Mouse (Mus musculus) neural tube, embryonic 11.5 days (tissue): Measurements from ENCODE around the gene Tprkb. TPM values are rescaled to one million over a fixed set of nuclear protein-coding genes. Genes with fewer than 3 reads are reported as not detected.
"Not testable (repeated sequence)": the region's sequence is repeated elsewhere in the genome, so short reads cannot be mapped to it uniquely, and the experiment has no call there.

Experiments used
- ATAC-seq: fragments of 200-750 bp; cut with Nextera tagmentation; 2 replicates; pipeline ENCODE4 v1.8.0; 2017; ENCODE audit warnings: moderate number of reproducible peaks, mild to moderate bottlenecking, moderate TSS enrichment, moderate library complexity; ENCODE audit not compliant: insufficient read depth, low FRiP score, low TSS enrichment
- DNase-seq: peaks from one replicate; pipeline ENCODE4 v3.0.0-alpha.2; 2015; ENCODE audit warnings: low spot score
- H3K27ac ChIP-seq: fragments of 300-500 bp; sonication (generic); 2 replicates; pipeline ENCODE4 v1.5.1; 2014; ENCODE audit warnings: low read depth, mild to moderate bottlenecking, low read length
- H3K27me3 ChIP-seq: fragments of 300-500 bp; sonication (generic); 2 replicates; pipeline ENCODE4 v1.6.1; 2014; ENCODE audit warnings: mild to moderate bottlenecking, low read length, mixed read lengths; ENCODE audit not compliant: control insufficient read depth, insufficient read depth
- H3K36me3 ChIP-seq: fragments of 300-500 bp; sonication (generic); 2 replicates; pipeline ENCODE4 v1.6.1; 2014; ENCODE audit warnings: mild to moderate bottlenecking, low read length, moderate library complexity, mixed read lengths; ENCODE audit not compliant: control insufficient read depth, insufficient read depth
- H3K4me1 ChIP-seq: fragments of 300-500 bp; sonication (generic); 2 replicates; pipeline ENCODE4 v1.6.1; 2014; ENCODE audit warnings: low read length, mixed read lengths; ENCODE audit not compliant: control insufficient read depth, insufficient read depth
- H3K4me2 ChIP-seq: fragments of 300-500 bp; sonication (generic); 2 replicates; pipeline ENCODE4 v1.6.1; 2014; ENCODE audit warnings: low read depth, mild to moderate bottlenecking, moderate library complexity
- H3K4me3 ChIP-seq: fragments of 300-500 bp; sonication (generic); 2 replicates; pipeline ENCODE4 v1.5.1; 2014; ENCODE audit warnings: low read depth, low read length
- H3K9ac ChIP-seq: fragments of 300-500 bp; sonication (generic); 2 replicates; pipeline ENCODE4 v1.6.1; 2014; ENCODE audit warnings: mild to moderate bottlenecking, low read length
- H3K9me3 ChIP-seq: fragments of 300-500 bp; sonication (generic); 2 replicates; pipeline ENCODE4 v1.6.1; 2016; ENCODE audit warnings: low read length; ENCODE audit not compliant: control insufficient read depth
- WGBS: fragments of 180-500 bp; shearing (Covaris S2); extraction: QIAGEN DNeasy Blood & Tissue Kit; methylation state at CpG from one replicate; pipeline ENCODE4 v1.1.7; 2014; 5-methylcytosine and 5-hydroxymethylcytosine counted together
- polyA plus RNA-seq: library from polyadenylated mRNA; unstranded; fragments of >200 nt; fragmentation: Nextera tagmentation; extraction: Ambion mirVana; gene quantifications from 2 replicates; pipeline ENCODE4 v1.2.1, GENCODE M21; 2014

Tprkb gene
- polyA plus RNA-seq, 1 experiment from 2014 or later, result 27.5 TPM

- not testable (repeated sequence) for H3K4me2 ChIP-seq, ATAC-seq, DNase-seq, H3K9ac ChIP-seq, H3K36me3 ChIP-seq, H3K4me1 ChIP-seq, H3K27me3 ChIP-seq, H3K27ac ChIP-seq, H3K9me3 ChIP-seq, H3K4me3 ChIP-seq
- WGBS, result 91% methylated on average over 5 of the region's 5 CpGs
Measured at GRCm38 (mm10) chr6:85869006-85869405, 42.7 kb upstream of the Tprkb start, which contains the start of gene Nat8f2. TSS of gene Nat8f2 (minus strand) at chr6:85869158.

GRCm38 (mm10) chr6:85883246-85883645 lies 28.4 kb upstream of the Tprkb start:
- DNase-seq, H3K4me2 ChIP-seq, H3K4me3 ChIP-seq, H3K27me3 ChIP-seq, H3K9me3 ChIP-seq, ATAC-seq, H3K27ac ChIP-seq, H3K4me1 ChIP-seq, H3K9ac ChIP-seq, H3K36me3 ChIP-seq: not testable (repeated sequence)
- WGBS, result 91% methylated on average over 9 of the region's 9 CpGs

- H3K4me3 ChIP-seq, result no peak overlapping the region
- no peak overlapping the region for H3K4me2 ChIP-seq
- no peak for ATAC-seq
- H3K4me1 ChIP-seq, result no peaks in the 10 kb centered on the region
- no peaks in the 10 kb centered on the region for H3K36me3 ChIP-seq
- H3K27ac ChIP-seq, result no peak overlapping the region
- no peak for DNase-seq
- no peaks in the 10 kb centered on the region for H3K9me3 ChIP-seq
- H3K27me3 ChIP-seq, result no peaks in the 10 kb centered on the region
- H3K9ac ChIP-seq, result no peak overlapping the region
- 85% methylated on average over 1 of the region's 1 CpGs for WGBS
Measured at GRCm38 (mm10) chr6:85884311-85884710, 27.4 kb upstream of the Tprkb start.

GRCm38 (mm10) chr6:85888961-85889360 lies 22.7 kb upstream of the Tprkb start:
- no peaks in the 10 kb centered on the region for H3K4me1 ChIP-seq
- 94% methylated on average over 2 of the region's 2 CpGs for WGBS
- H3K4me3 ChIP-seq, result no peak overlapping the region
- no peak overlapping the region for H3K27ac ChIP-seq
- no peaks in the 10 kb centered on the region for H3K27me3 ChIP-seq
- DNase-seq (no peak), ATAC-seq (no peak)
- H3K9ac ChIP-seq, result no peak overlapping the region
- no peaks in the 10 kb centered on the region for H3K9me3 ChIP-seq
- no peaks in the 10 kb centered on the region for H3K36me3 ChIP-seq
- no peak overlapping the region for H3K4me2 ChIP-seq

GRCm38 (mm10) chr6:85895061-85895648 lies 16.5 kb upstream of the Tprkb start:
- H3K27ac ChIP-seq, H3K36me3 ChIP-seq, H3K9me3 ChIP-seq, ATAC-seq, H3K4me1 ChIP-seq, H3K4me3 ChIP-seq, H3K27me3 ChIP-seq, H3K9ac ChIP-seq, DNase-seq, H3K4me2 ChIP-seq: not testable (repeated sequence)
- WGBS, result 73% methylated on average over 25 of the region's 25 CpGs

GRCm38 (mm10) chr6:85898596-85899475 lies 12.8 kb upstream of the Tprkb start:
- WGBS, result 82% methylated on average over 7 of the region's 8 CpGs
- ATAC-seq, H3K4me3 ChIP-seq, H3K27ac ChIP-seq, H3K4me1 ChIP-seq, H3K27me3 ChIP-seq, H3K9me3 ChIP-seq, H3K36me3 ChIP-seq, H3K4me2 ChIP-seq, DNase-seq, H3K9ac ChIP-seq: not testable (repeated sequence)

- no peaks in the 10 kb centered on the region for H3K9me3 ChIP-seq
- 96% methylated on average over 2 of the region's 2 CpGs for WGBS
- no peak overlapping the region for H3K4me2 ChIP-seq
- H3K27ac ChIP-seq, result no peak overlapping the region
- ATAC-seq (no peak), DNase-seq (no peak)
- no peaks in the 10 kb centered on the region for H3K36me3 ChIP-seq
- H3K9ac ChIP-seq, result no peak overlapping the region
- H3K27me3 ChIP-seq, result no peaks in the 10 kb centered on the region
- no peak overlapping the region for H3K4me3 ChIP-seq
- no peaks in the 10 kb centered on the region for H3K4me1 ChIP-seq
Measured at GRCm38 (mm10) chr6:85902303-85902702, 9.4 kb upstream of the Tprkb start.

GRCm38 (mm10) chr6:85904642-85905061 lies 7.0 kb upstream of the Tprkb start, which contains the start of gene Nat8f4:
TSS of gene Nat8f4 (minus strand) at chr6:85904884.
- 15% methylated on average over 20 of the region's 20 CpGs for WGBS
- ATAC-seq, result peak; percentile 68; the same call in 1 of the 2 replicates

More at GRCm38 (mm10) chr6:85904642-85905061, 7.0 kb upstream of the Tprkb start, which contains the start of gene Nat8f4:
- H3K4me1 ChIP-seq, H3K27ac ChIP-seq, H3K4me3 ChIP-seq, H3K9ac ChIP-seq, H3K27me3 ChIP-seq, H3K36me3 ChIP-seq, H3K9me3 ChIP-seq: not testable (repeated sequence)
- peak within 1 kb of the TSS; percentile 27 for H3K4me2 ChIP-seq
- peak; percentile 69 for DNase-seq
